Mouse (Mus musculus) spleen, adult 10 weeks (tissue): ENCODE results near the gene Sec14l2. TPM values are rescaled to one million over a fixed set of nuclear protein-coding genes. Genes with fewer than 3 reads are reported as not detected.

Experiments
- polyA plus RNA-seq: library from polyadenylated mRNA; stranded (reverse); fragments of 350-450 nt; fragmentation: Illumina TruSeq; extraction: RNeasy Lipid Tissue Mini Kit (QIAGEN cat#74804); gene quantifications from one replicate; pipeline ENCODE4 v1.2.3, GENCODE M21; 2015; ENCODE audit warnings: low replicate concordance; ENCODE audit not compliant: insufficient read depth

The Sec14l2 gene
- 1.8 TPM for polyA plus RNA-seq

DNA sequence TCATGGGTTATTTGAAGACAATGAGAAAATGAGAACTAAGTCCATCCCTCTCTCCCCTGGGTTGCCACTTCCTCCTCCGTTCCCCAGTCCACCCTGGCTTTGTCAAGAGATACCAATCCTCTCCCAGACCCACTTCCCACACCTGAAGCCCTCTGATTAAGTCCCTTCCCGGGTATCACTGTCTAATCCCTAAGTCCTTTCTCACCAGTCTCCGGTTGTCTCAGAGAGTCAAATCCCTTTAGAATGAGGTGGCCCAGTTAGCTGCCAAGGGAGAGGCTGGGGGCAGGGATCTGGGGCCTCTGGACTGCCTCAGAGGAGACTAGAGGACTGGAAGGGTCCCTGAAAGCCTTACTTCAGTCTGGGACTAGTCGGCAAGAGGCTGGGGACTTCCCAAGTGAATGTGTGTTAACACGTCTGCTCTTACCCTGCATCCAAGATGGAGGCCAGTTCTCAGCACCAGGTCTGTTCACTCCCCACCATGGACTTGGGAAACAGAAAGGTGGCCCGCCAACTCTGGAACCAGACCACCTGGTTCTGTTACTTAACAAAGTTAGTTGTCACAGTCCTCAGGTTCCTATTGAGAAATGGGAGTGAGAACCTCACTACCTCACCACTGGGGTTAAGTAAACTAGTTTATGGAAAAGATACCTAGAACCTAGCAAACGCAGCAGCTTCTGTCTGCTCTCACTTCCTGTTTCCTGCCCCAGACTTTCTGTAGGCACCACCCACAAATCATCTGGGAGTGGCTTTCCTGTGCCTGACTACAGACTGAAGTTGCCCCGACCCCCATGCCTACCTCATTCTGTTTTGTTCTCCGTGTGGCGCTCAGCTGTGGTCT is at the start of gene Sec14l2:
TSS of gene Sec14l2 (minus strand) at position 674 of the 838 bp plus-strand sequence.

GRCm38 (mm10) chr11:4159808-4160708 is 36.8 kb upstream of the Sec14l2 start, which contains the start of the genes Ccdc157 and Sf3a1:
Gene Ccdc157 (minus strand): TSS chr11:4160293.
Gene Sf3a1 (plus strand): TSS chr11:4160350.

GRCm38 (mm10) chr11:4134986-4135935 is 12.0 kb upstream of the Sec14l2 start, which contains the start of gene Rnf215:
Gene Rnf215 (plus strand): TSS chr11:4135202.

DNA sequence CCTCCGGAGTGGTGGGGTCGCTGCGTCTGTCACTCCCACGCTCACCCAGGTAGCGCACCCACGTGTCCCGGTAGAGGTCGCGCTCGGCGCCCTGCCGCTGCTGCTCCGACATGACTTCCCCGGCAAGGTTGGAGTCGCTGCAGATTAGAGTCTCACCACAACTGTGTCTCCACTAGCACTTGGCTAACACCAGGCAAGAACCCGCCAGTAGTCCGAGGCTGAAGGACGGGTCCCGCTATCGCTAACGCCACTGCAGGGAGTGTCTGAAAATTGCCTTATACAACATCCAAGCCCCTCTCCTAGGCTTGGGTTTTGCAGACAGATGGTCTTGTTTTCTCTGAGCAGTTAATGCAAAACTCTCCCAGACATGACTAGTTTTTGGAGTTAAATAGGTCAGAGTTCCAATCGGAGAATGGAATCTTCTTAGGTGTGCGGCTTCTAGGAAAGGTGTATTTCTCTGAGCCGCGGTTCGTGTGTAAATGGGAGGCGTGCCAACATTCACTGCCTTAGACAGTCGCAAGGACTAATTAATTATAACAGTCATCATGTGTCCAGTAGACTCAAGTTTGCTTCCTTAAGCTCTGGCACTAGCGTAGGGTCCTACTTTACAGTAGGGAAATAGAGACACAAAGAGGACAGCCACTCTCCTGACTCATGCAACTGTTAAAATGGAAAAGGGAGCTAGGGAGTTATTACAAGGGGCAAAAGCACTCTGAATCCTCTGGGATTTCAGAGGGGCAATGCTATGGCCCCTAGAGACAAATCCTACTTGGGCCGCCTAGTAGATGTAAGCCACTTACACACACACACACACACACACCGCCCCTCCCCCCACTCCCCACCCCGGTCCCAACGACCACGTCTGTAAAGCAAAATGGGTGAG is 27.8 kb downstream of the Sec14l2 start, which contains the start of gene Mtfp1:
TSS of gene Mtfp1 (minus strand) at position 275 of the 883 bp plus-strand sequence.

DNA sequence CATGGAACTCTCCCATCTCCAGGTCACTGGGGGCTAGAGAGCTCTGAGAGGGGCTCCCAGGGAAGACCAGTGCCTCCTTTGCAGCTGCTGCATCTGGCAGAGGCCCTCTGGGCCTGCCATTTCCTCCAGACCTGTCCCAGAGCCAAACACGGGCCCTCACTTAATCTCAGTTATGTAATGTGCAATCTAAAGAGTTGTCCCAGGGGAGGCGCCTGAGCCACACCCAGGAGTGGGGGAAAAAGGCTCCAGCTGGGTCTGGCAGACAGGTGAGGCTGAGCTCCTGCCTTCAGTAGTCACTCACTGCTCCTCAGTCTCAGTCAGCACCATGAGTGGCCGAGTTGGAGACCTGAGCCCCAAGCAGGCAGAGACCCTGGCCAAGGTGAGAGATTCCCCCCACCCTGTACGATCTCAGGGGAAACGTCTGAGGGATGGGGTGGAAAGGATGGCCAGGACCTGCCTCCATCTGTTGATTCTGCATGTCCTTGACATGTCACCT is 58.5 kb downstream of the Sec14l2 start, which contains the start of gene Sec14l3:
TSS of gene Sec14l3 (plus strand) at position 215 of the 496 bp plus-strand sequence.

Other genes starting within 250 kb of the Sec14l2 start
- gene 4921536K21Rik, start 228.3 kb downstream of the Sec14l2 start, polyA plus RNA-seq: not detected
- gene Dusp18, start 228.2 kb downstream of the Sec14l2 start, polyA plus RNA-seq: 0.59 TPM
- 0.43 TPM for gene Slc35e4, start 208.8 kb downstream of the Sec14l2 start, polyA plus RNA-seq
- gene Tcn2, start 191.3 kb downstream of the Sec14l2 start, polyA plus RNA-seq: 39.0 TPM
- 99.8 TPM for gene Pes1, start 159.4 kb downstream of the Sec14l2 start, polyA plus RNA-seq
- not detected for gene 4930556J24Rik, start 146.6 kb downstream of the Sec14l2 start, polyA plus RNA-seq
- not detected for gene Gal3st1, start 139.8 kb downstream of the Sec14l2 start, polyA plus RNA-seq
- gene Sec14l4, start 92.0 kb downstream of the Sec14l2 start, polyA plus RNA-seq: not detected
- gene Sec14l3, start 58.6 kb downstream of the Sec14l2 start, polyA plus RNA-seq: not detected
- gene Mtfp1, start 28.0 kb downstream of the Sec14l2 start, polyA plus RNA-seq: 2.1 TPM
- gene Rnf215, start 11.8 kb upstream of the Sec14l2 start, polyA plus RNA-seq: 23.6 TPM
- gene Ccdc157, start 36.9 kb upstream of the Sec14l2 start, polyA plus RNA-seq: 5.8 TPM
- 41.7 TPM for gene Sf3a1, start 36.9 kb upstream of the Sec14l2 start, polyA plus RNA-seq
- gene Tbc1d10a, start 63.4 kb upstream of the Sec14l2 start, polyA plus RNA-seq: 13.5 TPM
- 2.3 TPM for gene Castor1, start 94.8 kb upstream of the Sec14l2 start, polyA plus RNA-seq
- gene Osm, start 113.0 kb upstream of the Sec14l2 start, polyA plus RNA-seq: 4.0 TPM
- gene Lif, start 134.1 kb upstream of the Sec14l2 start, polyA plus RNA-seq: 0.70 TPM